Comparison of ENCODE assay signal across 11 mouse cellular contexts in genomic region chr12:71498246-71499029, GRCm38 (mm10).
DNase-seq lines count a peak whose midpoint lies in the region; ATAC-seq and TF ChIP-seq lines count a peak whose summit lies in the region.
"Had no signal": no experiment of that assay in that cellular context is flagged by ENCODE, and none has a peak within 500 bp of the region (broad histone marks: within the 10 kb centered on the region; RNA-seq: fewer than 3 reads in every experiment).

No protein-coding gene starts in this region.

- H3K27ac ChIP-seq in kidney, embryonic 15.5 days, result no peak overlapping the region
- no peak overlapping the region for H3K27ac ChIP-seq in cortical plate, adult 2 months (ENCODE audit: insufficient read depth, low read length)
- no peak overlapping the region for H3K27ac ChIP-seq in midbrain, embryonic 15.5 days
- H3K27ac ChIP-seq: hindbrain, embryonic 15.5 days; lung, embryonic 15.5 days had no signal

- no peaks in the 10 kb centered on the region for H3K9me3 ChIP-seq in kidney, embryonic 15.5 days (replicated peaks)
- H3K9me3 ChIP-seq in midbrain, embryonic 15.5 days, result no peaks in the 10 kb centered on the region
- H3K9me3 ChIP-seq: hindbrain, embryonic 15.5 days; lung, embryonic 15.5 days had no signal

- TF ChIP-seq POLR2A in cortical plate, adult 2 months (IDR thresholded peaks at IDR 0.05; ENCODE audit: extremely low read depth, insufficient read depth, low read length), result no peak

- no peaks in the 10 kb centered on the region for H3K36me3 ChIP-seq in kidney, embryonic 15.5 days
- H3K36me3 ChIP-seq in midbrain, embryonic 15.5 days (replicated peaks), result no peaks in the 10 kb centered on the region
- H3K36me3 ChIP-seq: hindbrain, embryonic 15.5 days; lung, embryonic 15.5 days had no signal

- peak; percentile 20; the same call in 1 of the 2 replicates for TF ChIP-seq CTCF in cortical plate, adult 2 months (IDR thresholded peaks at IDR 0.05; ENCODE audit: extremely low read depth, insufficient read depth, low read length)

- 0 out of 2 replicates have a peak, but pooled peaks cover 3% of the 10 kb centered on the region for H3K4me1 ChIP-seq in kidney, embryonic 15.5 days
- H3K4me1 ChIP-seq in cortical plate, adult 2 months (ENCODE audit: control insufficient read depth, insufficient read depth, low read length), result peaks cover 2% of the 10 kb centered on the region; the same call in 1 of the 2 replicates
- peaks cover 24% of the 10 kb centered on the region for H3K4me1 ChIP-seq in midbrain, embryonic 15.5 days
- H3K4me1 ChIP-seq: lung, embryonic 15.5 days had no signal

- H3K4me2 ChIP-seq in kidney, embryonic 15.5 days, result no peak overlapping the region
- no peak overlapping the region for H3K4me2 ChIP-seq in midbrain, embryonic 15.5 days
- H3K4me2 ChIP-seq: hindbrain, embryonic 15.5 days; lung, embryonic 15.5 days had no signal

- H3K4me3 ChIP-seq in kidney, embryonic 15.5 days (replicated peaks), result no peak overlapping the region
- no peak overlapping the region for H3K4me3 ChIP-seq in cortical plate, adult 2 months (ENCODE audit: insufficient read depth, low read length)
- no peak overlapping the region for H3K4me3 ChIP-seq in midbrain, embryonic 15.5 days
- H3K4me3 ChIP-seq: hindbrain, embryonic 15.5 days; lung, embryonic 15.5 days had no signal

- peak; percentile 18 for DNase-seq in cerebellum, adult 9-10 months
- peak; percentile 1 to 8 for DNase-seq in kidney, adult 8-10 months
- DNase-seq in 3T3-L1 (ENCODE audit: low read depth, low spot score), result peak; percentile 31

- ATAC-seq in cerebellum, adult (ENCODE audit: insufficient number of reproducible peaks, low FRiP score, low TSS enrichment), result no peak
- no peak for ATAC-seq in kidney, embryonic 15.5 days (replicated peaks; ENCODE audit: low FRiP score)
- no peak for ATAC-seq in monocyte, adult 5-6 weeks (replicated peaks; ENCODE audit: insufficient number of reproducible peaks, low FRiP score, low TSS enrichment, poor library complexity, severe bottlenecking)
- no peak for ATAC-seq in midbrain, embryonic 15.5 days (replicated peaks)
- ATAC-seq: forebrain, embryonic 14.5 days had no signal

- H3K27me3 ChIP-seq in kidney, embryonic 15.5 days, result no peaks in the 10 kb centered on the region
- no peaks in the 10 kb centered on the region for H3K27me3 ChIP-seq in midbrain, embryonic 15.5 days (replicated peaks)
- H3K27me3 ChIP-seq: hindbrain, embryonic 15.5 days; lung, embryonic 15.5 days had no signal

- H3K9ac ChIP-seq in kidney, embryonic 15.5 days, result no peak overlapping the region
- no peak overlapping the region for H3K9ac ChIP-seq in midbrain, embryonic 15.5 days
- H3K9ac ChIP-seq: hindbrain, embryonic 15.5 days; lung, embryonic 15.5 days had no signal

- 70% methylated on average over 14 of the region's 14 CpGs for WGBS in kidney, embryonic 15.5 days
- WGBS in midbrain, embryonic 15.5 days, result 75% methylated on average over 14 of the region's 14 CpGs
